Mouse (Mus musculus): ENCODE measurements around the gene Dvl3.

Gene Dvl3

GRCm38 (mm10) chr16:20497980-20498676, 18.7 kb upstream of the Dvl3 start:
- DNase-seq (ENCODE audit: low read depth, low spot score), result peak; percentile 53

DNA sequence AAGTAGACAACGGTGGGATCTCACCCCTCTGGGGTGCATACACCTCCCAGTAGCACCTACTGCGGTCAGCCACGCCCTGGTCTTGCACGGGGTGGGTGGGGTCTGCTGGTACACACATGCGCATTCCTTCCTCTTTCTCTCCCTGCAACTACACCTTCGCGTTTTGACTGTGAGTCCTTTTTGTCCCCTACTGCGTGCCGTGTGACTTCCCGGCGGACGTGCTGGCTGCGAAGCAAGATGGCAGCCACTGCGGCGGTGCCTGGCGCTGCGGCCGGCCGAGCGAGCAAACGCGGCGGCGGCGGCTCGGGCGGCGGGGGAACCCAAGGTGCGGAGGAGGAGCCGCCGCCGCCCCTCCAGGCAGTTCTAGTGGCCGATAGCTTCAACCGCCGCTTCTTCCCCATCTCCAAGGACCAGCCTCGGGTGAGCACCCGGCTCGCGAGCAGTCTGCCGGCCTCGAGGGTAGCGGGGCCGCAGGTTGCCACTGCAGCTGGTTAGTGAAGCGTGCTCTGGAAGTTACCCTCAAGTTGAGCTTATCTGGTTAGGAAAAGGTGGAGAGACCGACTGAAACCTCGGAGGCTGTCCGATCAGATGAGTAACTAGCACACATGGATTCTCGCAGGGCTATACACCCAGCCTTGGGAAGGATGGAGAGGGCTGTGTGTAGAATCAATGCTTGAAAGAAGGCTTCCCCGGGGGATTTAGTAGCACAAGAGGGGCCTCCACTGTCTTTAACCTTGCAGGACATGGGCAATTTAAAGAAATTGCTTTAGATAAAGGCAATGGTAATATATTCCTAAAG, 17.9 kb upstream of the Dvl3 start, which contains the start of gene Eif2b5:
Gene Eif2b5 (plus strand): TSS at position 141 of the 799 bp plus-strand sequence.
- peak; percentile 99 for DNase-seq (ENCODE audit: low read depth, low spot score)

- no peak for DNase-seq (ENCODE audit: low read depth, low spot score)
These were observed 10.8 kb upstream of the Dvl3 start for GRCm38 (mm10) chr16:20506000-20506399.

DNA sequence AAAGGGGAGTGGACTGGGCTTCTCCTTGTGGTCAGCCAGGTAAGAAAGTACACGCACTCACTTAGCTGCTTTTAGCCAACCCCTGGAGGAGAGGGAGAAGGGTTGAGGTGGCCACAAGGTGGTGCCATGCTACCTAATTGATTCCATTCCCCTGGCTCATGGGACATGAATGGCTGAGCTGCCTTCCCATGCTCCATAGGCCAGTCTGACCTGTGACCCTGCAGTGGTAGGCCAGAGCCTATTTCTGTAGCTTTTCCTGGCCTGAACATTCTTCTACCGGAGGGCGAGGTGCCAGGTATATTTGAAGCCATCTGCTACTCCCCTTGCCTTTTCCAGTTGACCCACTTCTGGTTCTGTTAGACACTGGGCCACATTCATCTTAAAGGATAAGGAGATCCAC, 7.4 kb upstream of the Dvl3 start:
- DNase-seq (ENCODE audit: low read depth, low spot score), result peak; percentile 67

GRCm38 (mm10) chr16:20511277-20511847, 5.4 kb upstream of the Dvl3 start:
- DNase-seq (ENCODE audit: low read depth, low spot score), result no peak

DNA sequence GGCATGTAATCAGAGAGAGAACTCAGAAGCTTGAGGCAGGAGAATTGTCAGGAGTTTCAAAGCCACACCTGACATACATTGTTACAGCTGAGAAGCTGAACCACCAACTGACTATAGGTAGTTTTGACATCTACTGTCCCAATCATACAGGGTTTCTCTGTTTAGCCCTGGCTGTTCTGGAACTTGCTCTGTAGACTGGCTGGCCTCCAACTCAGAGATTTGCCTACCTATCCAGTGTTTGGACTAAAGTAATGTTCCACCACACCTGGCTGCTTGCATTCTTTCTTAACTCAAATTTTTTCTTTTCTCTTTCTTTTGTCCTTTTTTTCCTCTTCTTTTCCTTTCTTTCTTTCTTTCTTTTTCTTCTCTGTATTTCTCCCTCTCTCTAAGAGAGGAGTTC, 750 bp upstream of the Dvl3 start:
- DNase-seq (ENCODE audit: low read depth, low spot score), result no peak

GRCm38 (mm10) chr16:20517216-20517615, 434 bp downstream of the Dvl3 start:
- DNase-seq (ENCODE audit: low read depth, low spot score), result no peak

DNA sequence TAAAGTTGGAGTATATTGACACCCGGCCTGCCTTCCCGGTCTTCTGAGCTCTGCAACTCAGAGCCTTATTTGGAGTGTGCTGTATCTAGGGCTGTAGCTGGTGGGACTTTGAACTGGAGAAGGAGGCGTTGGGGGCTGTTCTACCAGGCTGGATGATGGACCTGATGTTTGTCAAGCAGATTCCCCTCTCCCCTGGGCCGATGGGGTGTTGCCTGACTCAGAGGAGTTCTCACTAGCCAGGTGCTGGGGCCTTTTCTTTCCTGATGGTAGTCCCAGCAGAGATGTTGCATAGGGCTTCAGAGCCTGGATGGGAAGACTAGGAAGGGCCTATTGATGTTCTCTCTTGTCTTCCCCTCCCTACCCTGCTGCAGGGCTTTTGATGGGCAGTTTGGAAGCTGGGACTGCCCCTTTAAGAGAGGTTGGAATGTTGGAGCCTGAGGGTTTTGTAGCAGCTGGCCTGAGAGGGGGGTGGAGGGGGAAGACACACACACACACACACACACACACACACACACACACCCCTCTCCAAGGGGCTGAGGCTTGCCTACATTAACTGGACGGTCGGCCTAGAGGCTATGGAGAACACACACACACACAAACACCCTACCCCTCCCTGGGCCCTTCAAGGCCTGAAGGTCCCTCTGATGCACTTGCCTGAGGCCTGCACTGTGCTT, 1.1 kb downstream of the Dvl3 start:
- no peak for DNase-seq (ENCODE audit: low read depth, low spot score)

- peak; percentile 66 for DNase-seq (ENCODE audit: low read depth, low spot score)
These were observed 7.1 kb downstream of the Dvl3 start for GRCm38 (mm10) chr16:20523886-20524285.

- no peak for DNase-seq (ENCODE audit: low read depth, low spot score)
These were observed 12.0 kb downstream of the Dvl3 start for GRCm38 (mm10) chr16:20528779-20529178.

DNA sequence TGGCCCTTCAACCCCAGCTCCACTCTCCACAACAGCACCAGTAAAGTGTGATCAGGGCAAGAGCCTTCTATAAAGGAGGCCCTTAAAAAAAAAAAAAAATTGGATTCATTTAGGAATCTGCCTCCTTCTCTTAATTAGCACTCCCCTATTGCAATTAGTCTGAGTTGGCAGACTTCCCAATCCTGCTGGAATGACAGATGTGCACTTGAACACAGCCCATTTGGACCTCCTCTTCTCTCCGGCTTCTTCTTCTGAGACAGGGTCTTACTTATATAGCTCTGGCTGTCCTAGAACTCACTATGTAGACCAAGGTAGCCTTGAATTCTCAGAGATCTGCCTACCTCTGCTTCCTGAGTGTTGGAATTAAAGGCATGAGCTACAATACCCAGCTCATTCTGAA, 12.6 kb downstream of the Dvl3 start:
- DNase-seq (ENCODE audit: low read depth, low spot score), result no peak

DNA sequence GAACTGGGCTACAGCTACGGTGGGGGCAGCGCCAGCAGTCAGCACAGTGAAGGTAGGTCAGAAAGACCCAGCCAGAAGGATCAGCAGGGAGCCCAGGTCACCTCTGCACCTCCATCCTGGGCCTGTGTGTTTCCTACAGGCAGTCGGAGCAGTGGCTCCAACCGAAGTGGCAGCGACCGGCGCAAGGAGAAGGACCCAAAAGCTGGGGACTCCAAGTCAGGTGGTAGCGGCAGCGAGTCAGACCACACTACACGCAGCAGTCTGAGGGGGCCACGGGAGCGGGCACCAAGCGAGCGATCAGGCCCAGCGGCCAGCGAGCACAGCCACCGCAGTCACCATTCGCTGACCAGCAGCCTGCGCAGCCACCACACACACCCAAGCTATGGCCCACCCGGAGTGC, 14.2 kb downstream of the Dvl3 start:
- DNase-seq (ENCODE audit: low read depth, low spot score), result no peak

DNA sequence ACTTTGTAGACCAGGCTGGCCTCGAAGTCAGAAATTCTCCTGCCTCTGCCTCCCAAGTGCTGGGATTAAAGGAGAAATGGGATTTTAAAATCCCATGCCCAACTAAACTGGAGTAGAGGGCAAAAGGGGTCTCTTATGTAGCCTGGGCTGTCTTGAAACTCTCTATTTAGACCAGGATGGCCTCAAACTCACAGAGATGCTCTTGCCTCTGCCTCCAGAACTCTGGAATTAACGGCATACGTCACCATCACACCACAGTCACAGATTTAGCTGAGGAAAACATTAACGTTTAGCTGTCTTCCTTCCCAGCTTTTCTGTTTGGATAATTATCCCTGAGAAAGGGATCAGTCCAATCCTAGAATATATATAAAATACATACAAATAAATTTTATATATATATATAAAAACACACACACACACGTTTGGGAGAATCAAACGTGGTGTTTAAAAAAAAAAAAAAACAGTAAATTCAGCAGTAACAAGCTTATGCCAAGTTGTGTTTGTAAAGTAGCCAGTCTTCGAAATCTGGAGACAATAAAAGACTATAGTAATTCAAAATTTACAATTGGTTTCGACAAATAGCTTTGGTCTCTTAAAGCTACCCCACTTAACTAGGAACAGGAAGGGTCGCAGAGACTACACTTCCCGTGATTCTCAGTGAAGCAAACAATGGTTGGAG, 18.0 kb downstream of the Dvl3 start:
- DNase-seq (ENCODE audit: low read depth, low spot score), result no peak

- DNase-seq (ENCODE audit: low read depth, low spot score), result peak; percentile 100
These were observed 18.7 kb downstream of the Dvl3 start, which contains the start of gene Ap2m1 for GRCm38 (mm10) chr16:20535296-20536080. Gene Ap2m1, plus strand, starts transcription at chr16:20535478.

- DNase-seq (ENCODE audit: low read depth, low spot score), result no peak
These were observed 19.4 kb downstream of the Dvl3 start for GRCm38 (mm10) chr16:20536081-20536665.

GRCm38 (mm10) chr16:20537071-20537471, 20.3 kb downstream of the Dvl3 start:
- DNase-seq (ENCODE audit: low read depth, low spot score), result peak; percentile 78

GRCm38 (mm10) chr16:20537601-20538320, 21.0 kb downstream of the Dvl3 start:
- DNase-seq (ENCODE audit: low read depth, low spot score), result peak; percentile 76

GRCm38 (mm10) chr16:20539649-20540048, 22.9 kb downstream of the Dvl3 start:
- DNase-seq (ENCODE audit: low read depth, low spot score), result no peak

DNA sequence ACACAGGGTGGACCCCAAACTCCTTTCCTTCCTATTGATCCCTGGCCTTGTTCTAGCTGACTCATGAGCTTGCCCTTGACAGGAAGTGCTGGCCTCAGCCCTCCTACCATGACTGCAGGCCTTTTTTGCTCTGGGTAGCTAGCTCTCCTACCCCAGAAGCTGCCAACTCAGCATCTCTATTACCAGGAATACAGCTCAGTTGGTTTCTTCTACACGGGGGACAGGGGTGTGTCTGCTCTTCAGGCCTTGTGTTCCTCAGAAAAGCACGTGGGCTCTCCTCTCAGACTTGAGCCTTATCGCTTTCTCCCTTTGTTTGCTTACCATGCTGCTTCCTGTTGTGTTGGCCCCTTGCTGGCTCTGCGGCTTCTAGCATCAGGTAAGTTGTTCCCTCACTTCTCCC, 23.7 kb downstream of the Dvl3 start:
- DNase-seq (ENCODE audit: low read depth, low spot score), result no peak

DNA sequence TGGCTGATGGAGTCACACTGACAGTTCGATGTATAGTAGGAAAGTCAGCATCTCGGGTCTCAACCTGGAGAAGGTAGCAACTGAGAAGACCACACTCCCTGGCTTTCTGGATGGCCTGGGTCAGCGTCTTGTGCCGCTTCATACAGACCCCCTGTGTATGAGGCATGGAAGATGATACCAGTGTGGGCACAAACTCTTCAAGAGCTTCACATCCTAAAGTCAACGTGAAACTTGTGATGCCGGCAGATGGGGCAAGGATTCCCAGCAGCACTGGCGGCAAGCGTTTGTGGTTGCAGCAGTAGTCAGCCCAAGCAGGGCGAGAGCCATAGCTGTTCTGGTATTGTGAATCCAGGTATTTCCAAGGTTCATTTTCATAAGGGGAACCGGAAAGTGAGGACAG, 28.9 kb downstream of the Dvl3 start:
- no peak for DNase-seq (ENCODE audit: low read depth, low spot score)

All from ES-CJ7 (cell line).